Mouse (Mus musculus): Measurements from ENCODE around the gene Fbxl18. TPM values are rescaled to one million over a fixed set of nuclear protein-coding genes. Genes with fewer than 3 reads are reported as not detected.

Fbxl18 gene
- polyA plus RNA-seq, 1 experiment from 2014 or later: 17.8 TPM

DNA sequence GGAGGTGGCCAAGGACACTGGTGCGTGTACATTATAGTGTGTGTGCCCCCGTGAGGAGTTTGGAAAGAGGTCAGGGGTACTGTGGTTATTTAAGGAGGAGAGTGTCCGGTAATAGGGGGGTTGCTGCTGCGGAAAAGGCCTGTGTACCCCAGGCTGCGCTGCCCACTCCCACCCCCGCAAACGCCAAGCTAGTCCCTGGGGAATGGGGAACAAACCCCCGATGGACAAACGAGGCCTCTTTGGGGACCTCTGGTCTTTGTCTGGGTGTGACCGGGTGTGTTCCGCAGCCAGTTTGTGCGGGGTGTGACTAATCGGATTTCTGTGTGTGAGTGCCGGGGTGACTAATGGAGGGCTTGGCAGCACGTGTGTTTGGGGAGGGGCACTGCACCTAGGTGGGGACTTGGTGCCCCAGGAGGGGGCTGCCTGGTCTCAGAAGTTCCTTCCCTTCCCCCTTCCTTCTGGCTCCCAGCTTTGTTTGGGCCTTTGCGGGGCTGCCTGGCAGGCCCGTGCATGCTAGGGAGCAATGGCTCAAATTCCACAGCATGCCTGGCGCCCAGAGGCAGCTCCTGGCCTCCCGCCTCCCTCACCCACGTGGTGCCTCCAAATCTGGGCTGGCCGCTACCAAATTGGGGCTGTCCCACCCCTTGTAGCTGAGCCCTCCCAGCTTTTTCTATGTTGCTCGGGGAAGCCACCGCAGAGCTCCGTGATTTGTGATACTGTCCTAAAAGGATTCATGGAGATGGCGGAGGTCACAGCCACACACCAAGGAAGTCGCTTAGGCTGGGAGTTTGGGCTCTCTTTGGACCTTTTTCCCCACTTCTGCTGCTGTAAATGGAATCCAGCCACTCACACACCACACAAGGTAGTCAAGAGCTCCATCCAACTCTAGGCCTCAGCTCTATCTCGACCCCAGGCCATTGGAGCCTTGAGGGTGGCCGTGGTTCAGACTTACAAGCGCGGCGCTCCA lies 71.8 kb downstream of the Fbxl18 start:
- Histone ChIP-seq H3K4me1 (peaks cover 40% of the 10 kb centered on the region), H3K27me3 (no peaks in the 10 kb centered on the region)
- peak; percentile 71 for ATAC-seq (replicated peaks; ENCODE audit: low FRiP score)

DNA sequence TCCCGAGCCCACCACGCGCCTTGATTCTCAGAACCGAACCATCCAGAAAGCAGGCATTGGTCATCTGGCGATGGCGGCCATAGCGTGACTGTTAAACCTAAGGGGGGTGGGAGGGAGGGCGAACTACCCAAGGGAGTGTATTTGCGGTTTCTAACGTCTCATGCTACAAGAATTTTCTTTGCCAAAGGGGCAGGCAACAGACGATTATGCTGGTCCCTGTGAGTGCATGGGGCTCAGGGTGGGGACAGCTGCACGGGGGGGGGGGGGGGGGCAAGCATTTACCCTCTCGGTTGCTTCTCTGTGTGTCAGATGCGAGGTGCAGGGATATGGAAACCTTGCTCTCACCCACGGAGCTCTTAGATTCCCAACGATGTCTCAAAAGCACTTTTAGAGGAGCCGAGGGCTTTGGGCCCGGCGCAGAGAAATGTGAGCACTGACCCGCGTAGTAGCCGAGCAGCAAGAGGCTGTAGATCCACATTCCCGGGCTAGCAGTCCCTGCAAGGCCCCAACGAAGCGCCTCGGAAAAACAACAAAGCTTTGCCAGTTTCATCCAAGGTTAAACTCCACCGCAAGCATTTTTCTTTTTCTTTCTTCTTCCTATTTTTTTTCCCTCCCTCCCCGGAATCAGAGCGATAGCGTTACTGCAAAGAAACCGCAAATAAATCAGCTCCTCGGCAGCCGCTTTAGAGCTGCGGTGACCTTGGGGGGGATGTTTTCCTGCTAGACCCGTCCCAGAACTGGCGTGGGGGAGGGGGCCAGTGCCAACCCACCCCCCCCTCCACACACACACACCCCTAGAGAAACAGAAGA lies 72.7 kb downstream of the Fbxl18 start:
- Histone ChIP-seq H3K9me3 (replicated peaks) (no peaks in the 10 kb centered on the region), H3K27me3 (no peaks in the 10 kb centered on the region), H3K36me3 (no peaks in the 10 kb centered on the region), H3K4me2 (peak overlapping the region; percentile 80), H3K27ac (peak overlapping the region; percentile 100), H3K4me1 (peaks cover 40% of the 10 kb centered on the region), H3K9ac (peak overlapping the region; percentile 90), H3K4me3 (replicated peaks) (peak overlapping the region; percentile 95)
- WGBS: 1% methylated on average over 36 of the region's 36 CpGs
- ATAC-seq (replicated peaks; ENCODE audit: low FRiP score): peak; percentile 15; the same call in 1 of the 2 replicates

More for the DNA sequence above, 71.8 kb downstream of the Fbxl18 start:
- 8% methylated on average over 31 of the region's 31 CpGs for WGBS
- Histone ChIP-seq H3K4me3 (replicated peaks) (peak overlapping the region; percentile 95), H3K9me3 (replicated peaks) (no peaks in the 10 kb centered on the region), H3K4me2 (peak overlapping the region; percentile 80), H3K27ac (peak overlapping the region; percentile 100), H3K9ac (peak overlapping the region; percentile 90), H3K36me3 (no peaks in the 10 kb centered on the region)

DNA sequence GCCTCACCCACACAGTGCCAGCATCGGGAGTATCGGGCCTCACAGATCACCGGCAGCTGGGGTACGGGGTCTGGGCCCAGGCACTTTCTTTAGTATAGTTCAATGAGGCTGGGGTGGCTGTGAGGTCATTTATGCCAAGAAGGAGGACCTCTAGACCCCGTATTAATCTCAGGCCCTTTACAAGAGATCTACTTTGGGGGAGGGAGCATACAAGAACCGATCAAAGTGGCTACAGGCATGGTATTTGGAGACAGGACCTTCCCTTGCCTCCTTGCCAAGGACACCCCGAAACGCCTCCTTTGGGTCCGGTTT lies 73.3 kb downstream of the Fbxl18 start:
- no peaks in the 10 kb centered on the region for H3K9me3 ChIP-seq (replicated peaks)
- H3K9ac ChIP-seq: peak overlapping the region; percentile 90
- peak overlapping the region; percentile 95 for H3K4me3 ChIP-seq (replicated peaks)
- no peaks in the 10 kb centered on the region for H3K36me3 ChIP-seq
- 1% methylated on average over 9 of the region's 9 CpGs for WGBS
- no peaks in the 10 kb centered on the region for H3K27me3 ChIP-seq
- peak overlapping the region; percentile 100 for H3K27ac ChIP-seq
- H3K4me2 ChIP-seq: peak overlapping the region; percentile 80
- ATAC-seq (replicated peaks; ENCODE audit: low FRiP score): no peak
- H3K4me1 ChIP-seq: peaks cover 40% of the 10 kb centered on the region

DNA sequence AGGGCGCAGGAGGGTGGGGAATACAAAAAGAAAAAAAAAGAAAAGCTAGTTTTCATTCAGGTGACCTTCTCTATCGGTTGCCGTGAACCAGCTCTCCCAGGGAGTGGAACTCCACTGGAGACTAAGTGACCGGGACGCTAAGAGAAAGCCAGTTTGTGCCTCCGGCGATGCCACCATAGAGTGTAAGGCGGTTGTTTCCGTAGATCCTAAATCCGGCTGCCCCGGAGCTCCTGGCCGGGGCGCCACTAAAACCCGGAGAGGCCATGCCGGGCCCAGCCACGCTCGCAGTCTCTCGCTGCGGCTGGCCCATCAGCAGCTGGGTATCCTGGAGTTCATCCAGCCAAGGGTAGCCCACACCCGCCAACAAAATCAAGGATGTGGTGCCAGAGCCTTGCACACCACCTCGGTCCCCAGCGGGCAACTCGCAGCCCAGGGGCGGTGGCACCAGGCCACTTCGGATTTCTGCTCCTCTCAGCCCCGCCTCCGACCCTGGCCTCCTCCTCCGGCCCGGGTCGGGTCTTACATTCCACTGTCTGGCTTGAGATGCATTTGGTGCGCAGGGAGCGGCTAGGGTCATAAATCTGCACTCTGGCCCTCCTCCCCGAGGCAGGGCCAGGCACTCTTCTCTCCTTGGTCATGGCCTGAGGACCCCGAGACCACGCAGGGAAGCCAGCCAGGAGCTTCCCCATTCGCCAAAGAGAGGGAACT lies 73.8 kb downstream of the Fbxl18 start:
- Histone ChIP-seq H3K9me3 (replicated peaks) (no peaks in the 10 kb centered on the region), H3K27me3 (no peaks in the 10 kb centered on the region), H3K4me1 (peaks cover 40% of the 10 kb centered on the region), H3K4me3 (replicated peaks) (peak overlapping the region; percentile 95), H3K27ac (peak overlapping the region; percentile 100), H3K36me3 (no peaks in the 10 kb centered on the region), H3K9ac (peak overlapping the region; percentile 90), H3K4me2 (peak overlapping the region; percentile 80)
- peak; percentile 70 for ATAC-seq (replicated peaks; ENCODE audit: low FRiP score)
- under 1% methylated on average over 36 of the region's 36 CpGs for WGBS

DNA sequence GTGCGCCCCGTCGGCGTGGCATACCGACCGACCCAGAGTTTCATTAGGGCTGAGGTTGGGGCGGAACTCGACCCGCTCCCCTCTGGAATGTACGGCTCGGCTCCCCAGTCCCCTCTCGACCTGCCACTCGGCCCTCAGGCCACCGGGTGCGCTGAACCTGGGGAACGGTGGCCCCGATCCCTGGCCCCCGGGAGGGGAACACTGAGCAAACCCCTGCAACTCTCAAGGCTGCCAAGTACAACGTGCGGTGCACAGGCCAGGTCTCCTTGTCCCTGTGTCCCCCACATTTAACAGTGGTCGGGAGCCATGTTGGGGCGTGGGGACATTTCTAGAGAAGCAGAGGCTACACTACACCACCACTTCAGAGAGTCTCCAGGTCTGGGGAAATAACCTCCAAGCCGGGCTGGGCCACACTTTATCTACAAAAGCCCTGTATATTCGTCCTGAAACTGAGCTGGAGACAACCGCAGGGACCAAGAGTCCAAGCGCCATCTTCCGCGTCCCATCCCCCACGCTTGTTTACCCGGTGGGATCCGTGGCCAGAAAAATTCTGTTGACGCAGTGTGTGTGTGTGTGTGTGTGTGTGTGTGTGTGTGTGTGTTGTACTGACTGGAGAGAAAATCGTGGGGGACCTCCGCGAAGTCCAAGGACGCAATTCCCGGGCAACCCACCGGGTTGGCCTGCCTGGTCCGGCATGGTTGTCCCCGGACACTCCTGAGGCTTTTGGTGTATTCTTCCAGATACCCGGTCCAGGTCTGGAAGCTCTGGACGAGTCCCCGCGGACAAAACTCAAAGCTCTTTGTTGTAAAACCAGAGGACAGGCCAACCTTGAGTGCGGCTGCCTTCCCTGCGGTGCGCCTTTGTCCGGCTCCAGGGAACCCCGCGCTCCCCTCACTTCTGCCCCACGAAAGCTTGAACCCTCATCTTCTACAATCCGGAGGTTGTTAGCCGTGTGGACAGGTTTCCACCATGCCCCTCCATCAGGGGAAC lies 74.7 kb downstream of the Fbxl18 start:
- Histone ChIP-seq H3K9me3 (replicated peaks) (no peaks in the 10 kb centered on the region), H3K4me2 (peak overlapping the region; percentile 80), H3K27ac (peak overlapping the region; percentile 100), H3K36me3 (no peaks in the 10 kb centered on the region), H3K27me3 (no peaks in the 10 kb centered on the region), H3K4me3 (replicated peaks) (peak overlapping the region; percentile 95), H3K4me1 (peaks cover 37% of the 10 kb centered on the region), H3K9ac (peak overlapping the region; percentile 90)
- ATAC-seq (replicated peaks; ENCODE audit: low FRiP score): no peak
- under 1% methylated on average over 53 of the region's 53 CpGs for WGBS

DNA sequence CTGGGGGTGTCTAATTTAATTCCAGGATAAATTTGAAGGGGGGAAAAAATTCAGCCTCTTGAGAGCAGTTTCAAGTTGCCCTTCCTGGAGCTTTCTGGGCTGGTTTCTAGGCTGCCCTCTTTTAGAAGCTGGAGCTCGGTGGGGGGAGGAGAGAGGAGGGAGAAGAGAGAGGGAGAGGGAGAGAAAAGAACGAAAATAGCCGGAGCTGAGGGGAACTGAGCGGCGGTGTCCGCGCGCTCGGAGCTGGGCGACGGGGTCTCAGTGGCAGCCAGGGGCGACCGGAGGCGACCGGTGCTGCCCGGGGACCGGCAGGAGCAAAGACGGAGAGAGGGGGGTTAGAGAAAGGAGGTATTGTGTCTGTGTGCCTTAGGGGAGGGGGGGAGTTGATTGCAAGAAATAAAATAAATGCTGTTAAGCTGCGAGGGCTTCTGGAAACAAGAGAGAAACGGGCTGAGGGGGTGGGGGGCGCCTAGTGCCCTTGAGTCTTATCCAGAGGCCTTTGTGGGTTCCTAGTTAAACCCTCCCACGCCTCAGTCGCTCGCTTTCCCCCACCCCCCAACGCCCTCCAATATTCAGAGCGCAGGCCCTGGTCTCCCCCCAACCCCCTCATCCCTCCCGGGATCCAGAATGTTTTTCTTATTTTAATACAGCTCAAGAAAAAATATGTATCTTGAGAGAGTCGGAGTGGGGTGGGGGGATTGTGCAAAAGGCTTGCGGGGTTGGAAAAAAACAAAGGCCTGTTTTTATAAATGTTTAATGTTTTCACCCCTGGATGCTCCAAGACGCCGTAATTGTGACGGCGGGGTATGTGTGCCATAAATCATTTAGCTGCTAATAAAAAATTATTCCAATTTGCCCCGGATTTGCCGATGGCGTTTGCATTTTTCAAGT lies 75.6 kb downstream of the Fbxl18 start:
- Histone ChIP-seq H3K36me3 (no peaks in the 10 kb centered on the region), H3K9me3 (replicated peaks) (no peaks in the 10 kb centered on the region), H3K4me3 (replicated peaks) (peak overlapping the region; percentile 95), H3K27me3 (no peaks in the 10 kb centered on the region), H3K9ac (peak overlapping the region; percentile 90), H3K27ac (peak overlapping the region; percentile 100), H3K4me1 (peaks cover 28% of the 10 kb centered on the region), H3K4me2 (peak overlapping the region; percentile 80)
- no peak for ATAC-seq (replicated peaks; ENCODE audit: low FRiP score)
- under 1% methylated on average over 36 of the region's 36 CpGs for WGBS

GRCm38 (mm10) chr5:142818435-142819360 lies 76.5 kb downstream of the Fbxl18 start:
- H3K9me3 ChIP-seq (replicated peaks): no peaks in the 10 kb centered on the region
- peaks cover 19% of the 10 kb centered on the region for H3K4me1 ChIP-seq
- H3K36me3 ChIP-seq: no peaks in the 10 kb centered on the region
- peak overlapping the region; percentile 80 for H3K4me2 ChIP-seq
- H3K27ac ChIP-seq: peak overlapping the region; percentile 100
- H3K9ac ChIP-seq: peak overlapping the region; percentile 90
- no peak for ATAC-seq (replicated peaks; ENCODE audit: low FRiP score)
- WGBS: under 1% methylated on average over 40 of the region's 43 CpGs
- H3K4me3 ChIP-seq (replicated peaks): peak overlapping the region; percentile 95
- H3K27me3 ChIP-seq: no peaks in the 10 kb centered on the region

- H3K9ac ChIP-seq: peak within 1 kb of the TSS; percentile 99
- H3K36me3 ChIP-seq: no peaks in the 10 kb centered on the region
- H3K4me3 ChIP-seq (replicated peaks): peak within 1 kb of the TSS; percentile 95
- peaks cover 19% of the 10 kb centered on the region for H3K4me1 ChIP-seq
- H3K9me3 ChIP-seq (replicated peaks): no peaks in the 10 kb centered on the region
- H3K27ac ChIP-seq: peak within 1 kb of the TSS; percentile 100
- peak within 1 kb of the TSS; percentile 80 for H3K4me2 ChIP-seq
- WGBS: under 1% methylated on average over 49 of the region's 56 CpGs
- no peaks in the 10 kb centered on the region for H3K27me3 ChIP-seq
- peak; percentile 69 for ATAC-seq (replicated peaks; ENCODE audit: low FRiP score)
Observed at GRCm38 (mm10) chr5:142817524-142818434, 77.4 kb downstream of the Fbxl18 start, which contains the start of gene Tnrc18. Gene Tnrc18, minus strand, starts transcription at chr5:142817662.

All from kidney, embryonic 15.5 days (tissue).